Mouse (Mus musculus): ENCODE data around the gene Ldoc1. TPM values are rescaled to one million over a fixed set of nuclear protein-coding genes. Genes with fewer than 3 reads are reported as not detected.

Gene Ldoc1
- polyA plus RNA-seq (2014; fragmentation: Illumina TruSeq; extraction: RNeasy Lipid Tissue Mini Kit (QIAGEN cat#74804); ENCODE audit: low read depth, low replicate concordance): not detected

DNA sequence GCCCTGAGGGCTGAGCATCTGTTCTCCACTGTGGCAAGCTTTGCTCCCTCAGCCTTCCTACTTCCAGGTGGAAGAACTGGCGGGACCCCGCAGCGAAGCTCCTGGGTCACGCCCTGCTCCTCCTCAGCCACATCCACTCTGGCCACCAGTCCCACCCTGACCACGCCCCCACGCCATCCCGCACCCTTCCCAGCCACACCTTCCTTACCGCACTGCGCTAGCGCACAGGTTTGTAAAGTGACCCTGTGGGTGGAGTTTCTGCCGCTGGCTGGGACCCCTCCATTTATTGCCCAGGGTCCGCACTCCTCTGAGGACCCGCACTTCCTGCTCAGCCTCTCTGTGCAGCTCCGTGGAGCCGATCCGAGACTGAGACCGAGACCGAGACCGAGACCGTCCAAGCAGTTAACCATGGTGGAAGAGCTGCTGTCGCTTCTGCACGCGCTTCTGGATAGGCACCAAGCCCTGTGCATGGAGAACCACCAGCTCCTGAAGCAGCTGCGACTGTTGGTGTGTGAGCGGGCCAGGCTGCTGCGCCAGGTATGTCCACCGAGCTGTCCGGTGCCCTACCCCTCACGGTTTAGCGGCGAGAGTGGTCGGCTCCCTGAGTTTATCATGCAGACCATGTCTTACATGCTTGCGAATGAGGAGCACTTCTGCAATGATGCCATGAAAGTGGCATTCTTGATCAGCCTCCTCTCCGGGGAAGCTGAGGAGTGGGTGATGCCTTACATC is at the start of gene Ldoc1:
Gene Ldoc1, plus strand, starts transcription at position 196 of the 732 bp plus-strand sequence.

All from kidney, adult 10 weeks (tissue).